Mouse (Mus musculus): ENCODE data around the gene Gm26741. TPM values are rescaled to one million over a fixed set of nuclear protein-coding genes. Genes with fewer than 3 reads are reported as not detected.
A peak's percentile ranks its signal among the peaks of the same experiment; 100 is the strongest.

The Gm26741 gene
- polyA plus RNA-seq, 1 experiment from 2014 or later = not detected

DNA sequence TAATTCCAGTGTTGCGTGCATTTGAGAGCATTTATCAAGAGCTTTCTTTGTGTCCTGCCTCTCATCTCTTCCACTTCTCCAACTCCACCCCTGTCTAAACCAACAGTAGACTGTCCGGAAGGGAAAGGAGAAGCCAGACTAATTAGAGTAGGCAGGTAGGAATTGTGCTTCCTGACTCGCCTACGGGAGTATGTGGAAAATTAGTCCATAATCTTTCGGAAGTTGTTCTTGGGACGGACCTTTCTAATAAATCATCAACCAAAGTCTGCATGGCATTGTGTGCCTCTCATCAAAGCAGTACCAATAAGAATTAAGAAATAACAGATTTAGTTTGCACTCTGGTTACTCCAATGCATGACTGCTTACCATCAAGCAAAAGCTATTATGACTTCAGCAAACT lies 24.5 kb downstream of the Gm26741 start:
- H3K4me3 ChIP-seq (ENCODE audit: low read depth, low read length) = peak overlapping the region; percentile 75
- no peaks in the 10 kb centered on the region for H3K27me3 ChIP-seq (replicated peaks; ENCODE audit: control insufficient read depth, insufficient read depth, low read length)
- WGBS = 62% methylated on average over 6 of the region's 6 CpGs
- 0 out of 2 replicates have a peak, but pooled peaks cover 12% of the 10 kb centered on the region for H3K4me1 ChIP-seq (replicated peaks; ENCODE audit: control insufficient read depth, insufficient read depth, low read length)
- no peak overlapping the region for H3K27ac ChIP-seq (ENCODE audit: low read depth)
- DNase-seq (ENCODE audit: low spot score) (no peak), ATAC-seq (replicated peaks; ENCODE audit: low FRiP score, low TSS enrichment, low read depth) (no peak)
- H3K9me3 ChIP-seq (ENCODE audit: control insufficient read depth, low read length) = no peaks in the 10 kb centered on the region
- peak overlapping the region; percentile 71 for H3K4me2 ChIP-seq (ENCODE audit: low read length)
- H3K9ac ChIP-seq (ENCODE audit: low read length) = no peak overlapping the region; the same call in 1 of the 2 replicates
- no peaks in the 10 kb centered on the region for H3K36me3 ChIP-seq (ENCODE audit: control insufficient read depth, insufficient read depth, low read length)

- ATAC-seq (replicated peaks; ENCODE audit: low FRiP score, low TSS enrichment, low read depth) (no peak), DNase-seq (ENCODE audit: low spot score) (no peak)
- H3K4me2 ChIP-seq (ENCODE audit: low read length) = no peak overlapping the region
- H3K4me1 ChIP-seq (replicated peaks; ENCODE audit: control insufficient read depth, insufficient read depth, low read length) = 0 out of 2 replicates have a peak, but pooled peaks cover 12% of the 10 kb centered on the region
- H3K27me3 ChIP-seq (replicated peaks; ENCODE audit: control insufficient read depth, insufficient read depth, low read length) = no peaks in the 10 kb centered on the region
- H3K4me3 ChIP-seq (ENCODE audit: low read depth, low read length) = no peak overlapping the region
- no peaks in the 10 kb centered on the region for H3K36me3 ChIP-seq (ENCODE audit: control insufficient read depth, insufficient read depth, low read length)
- H3K9me3 ChIP-seq (ENCODE audit: control insufficient read depth, low read length) = no peaks in the 10 kb centered on the region
- no peak overlapping the region for H3K27ac ChIP-seq (ENCODE audit: low read depth)
- H3K9ac ChIP-seq (ENCODE audit: low read length) = no peak overlapping the region
- 92% methylated on average over 1 of the region's 1 CpGs for WGBS
Measured at GRCm38 (mm10) chr10:52383522-52383921, 25.0 kb downstream of the Gm26741 start.

DNA sequence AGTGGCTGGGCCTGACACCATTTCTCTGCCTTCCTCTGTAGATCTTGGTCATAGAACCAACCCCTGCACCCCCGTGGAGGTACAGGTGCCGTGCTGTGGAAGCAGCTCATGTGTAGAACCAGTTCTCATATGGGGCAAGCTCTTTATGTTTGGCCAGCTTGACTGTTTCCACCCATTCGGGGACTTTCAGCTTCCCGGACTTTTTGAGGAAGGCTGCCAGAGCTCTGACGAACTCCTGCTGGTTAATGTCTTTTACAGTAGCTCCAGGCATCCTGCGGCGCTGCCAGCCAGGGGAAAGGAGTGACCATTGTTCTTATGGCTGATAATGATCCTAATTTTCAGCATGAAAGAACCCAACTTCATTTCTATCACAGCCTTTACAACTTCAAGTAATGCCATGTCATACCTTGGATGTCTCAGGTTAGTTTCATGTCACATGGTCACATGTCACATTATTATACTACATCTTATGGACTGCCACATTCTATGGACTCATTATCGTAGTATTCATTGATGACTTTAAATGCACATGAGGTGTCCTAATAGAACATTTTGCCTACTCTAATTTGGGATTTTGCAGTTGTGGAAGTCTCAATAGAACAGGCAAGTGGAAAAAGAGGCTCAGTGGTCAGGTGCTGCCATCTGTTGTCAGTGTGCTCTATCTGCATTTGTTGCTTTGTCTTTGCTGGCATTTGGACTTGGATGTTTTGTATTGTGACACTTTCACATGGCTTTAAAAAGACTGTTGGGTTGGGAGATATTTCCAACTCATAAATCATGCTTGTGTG lies 26.4 kb downstream of the Gm26741 start:
- DNase-seq (ENCODE audit: low spot score) = peak; percentile 62

DNA sequence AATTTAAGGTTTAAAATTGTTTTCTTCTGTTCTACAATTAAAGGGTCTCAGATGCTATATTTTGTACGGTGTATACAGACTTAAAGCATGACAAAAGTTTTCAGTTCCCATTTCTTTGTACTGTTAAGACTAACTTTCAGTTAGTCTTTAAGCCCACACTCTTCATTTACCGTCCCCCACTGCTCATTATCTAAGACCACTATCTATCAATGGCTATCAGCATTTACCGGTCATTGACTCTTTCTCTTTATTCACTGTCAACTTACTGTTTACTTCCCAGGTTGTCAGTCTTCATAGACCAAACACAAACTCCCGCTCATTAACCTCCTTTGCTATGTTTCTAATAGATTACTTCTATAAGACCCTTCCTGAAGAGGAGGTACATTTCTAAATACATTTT lies 28.6 kb downstream of the Gm26741 start:
- Histone ChIP-seq H3K27me3 (replicated peaks; ENCODE audit: control insufficient read depth, insufficient read depth, low read length) (no peaks in the 10 kb centered on the region), H3K4me2 (ENCODE audit: low read length) (no peak overlapping the region), H3K9me3 (ENCODE audit: control insufficient read depth, low read length) (no peaks in the 10 kb centered on the region), H3K9ac (ENCODE audit: low read length) (no peak overlapping the region), H3K36me3 (ENCODE audit: control insufficient read depth, insufficient read depth, low read length) (no peaks in the 10 kb centered on the region), H3K27ac (ENCODE audit: low read depth) (no peak overlapping the region), H3K4me3 (ENCODE audit: low read depth, low read length) (no peak overlapping the region), H3K4me1 (replicated peaks; ENCODE audit: control insufficient read depth, insufficient read depth, low read length) (0 out of 2 replicates have a peak, but pooled peaks cover 5% of the 10 kb centered on the region)
- DNase-seq (ENCODE audit: low spot score) (no peak), ATAC-seq (replicated peaks; ENCODE audit: low FRiP score, low TSS enrichment, low read depth) (no peak)
- 64% methylated on average over 4 of the region's 4 CpGs for WGBS

More for the DNA sequence above, 26.4 kb downstream of the Gm26741 start:
- no peak for ATAC-seq (replicated peaks; ENCODE audit: low FRiP score, low TSS enrichment, low read depth)
- H3K9ac ChIP-seq (ENCODE audit: low read length) = no peak overlapping the region
- no peaks in the 10 kb centered on the region for H3K36me3 ChIP-seq (ENCODE audit: control insufficient read depth, insufficient read depth, low read length)
- WGBS = 53% methylated on average over 8 of the region's 8 CpGs
- H3K27ac ChIP-seq (ENCODE audit: low read depth) = no peak overlapping the region
- no peaks in the 10 kb centered on the region for H3K9me3 ChIP-seq (ENCODE audit: control insufficient read depth, low read length)
- H3K4me1 ChIP-seq (replicated peaks; ENCODE audit: control insufficient read depth, insufficient read depth, low read length) = 0 out of 2 replicates have a peak, but pooled peaks cover 9% of the 10 kb centered on the region
- no peak overlapping the region for H3K4me3 ChIP-seq (ENCODE audit: low read depth, low read length)
- H3K4me2 ChIP-seq (ENCODE audit: low read length) = no peak overlapping the region
- no peaks in the 10 kb centered on the region for H3K27me3 ChIP-seq (replicated peaks; ENCODE audit: control insufficient read depth, insufficient read depth, low read length)

DNA sequence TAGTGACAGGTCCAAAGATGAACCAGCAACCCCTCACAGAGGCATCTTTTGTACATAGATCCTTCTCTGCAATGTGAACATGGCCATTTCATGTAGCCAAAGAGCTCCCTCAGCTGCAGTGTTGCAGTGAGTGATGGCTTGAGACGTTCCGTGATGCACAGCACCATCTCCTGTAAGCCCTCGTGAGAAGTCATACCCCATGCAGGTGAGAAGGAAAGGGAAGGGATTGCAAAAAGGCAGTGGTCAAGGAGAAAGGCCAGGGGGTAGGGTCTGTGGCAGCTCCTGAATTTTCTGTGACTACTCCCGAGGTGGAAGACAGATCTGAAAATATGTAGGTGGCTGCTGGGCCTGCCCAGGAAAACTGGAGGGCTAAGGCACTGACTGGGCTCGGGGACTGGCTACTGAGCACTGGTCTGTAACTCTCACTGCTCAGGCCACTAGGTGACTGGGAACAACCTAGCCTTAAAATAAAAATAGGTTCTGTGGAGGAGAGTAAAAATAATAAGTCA lies 30.4 kb downstream of the Gm26741 start, which contains the start of gene Nepn:
TSS of gene Nepn (plus strand) at position 51 of the 509 bp plus-strand sequence.
- Histone ChIP-seq H3K4me1 (replicated peaks; ENCODE audit: control insufficient read depth, insufficient read depth, low read length) (no peaks in the 10 kb centered on the region), H3K36me3 (ENCODE audit: control insufficient read depth, insufficient read depth, low read length) (no peaks in the 10 kb centered on the region), H3K4me3 (ENCODE audit: low read depth, low read length) (no peak within 1 kb of the TSS), H3K27ac (ENCODE audit: low read depth) (no peak within 1 kb of the TSS), H3K9me3 (ENCODE audit: control insufficient read depth, low read length) (no peaks in the 10 kb centered on the region), H3K27me3 (replicated peaks; ENCODE audit: control insufficient read depth, insufficient read depth, low read length) (no peaks in the 10 kb centered on the region), H3K9ac (ENCODE audit: low read length) (no peak within 1 kb of the TSS), H3K4me2 (ENCODE audit: low read length) (no peak within 1 kb of the TSS)
- no peak for DNase-seq (ENCODE audit: low spot score)
- no peak for ATAC-seq (replicated peaks; ENCODE audit: low FRiP score, low TSS enrichment, low read depth)
- 72% methylated on average over 5 of the region's 5 CpGs for WGBS

GRCm38 (mm10) chr10:52389438-52389837 lies 30.9 kb downstream of the Gm26741 start:
- no peak overlapping the region for H3K4me2 ChIP-seq (ENCODE audit: low read length)
- H3K9ac ChIP-seq (ENCODE audit: low read length) = no peak overlapping the region
- no peak overlapping the region for H3K27ac ChIP-seq (ENCODE audit: low read depth)
- WGBS = 80% methylated on average over 3 of the region's 3 CpGs
- H3K27me3 ChIP-seq (replicated peaks; ENCODE audit: control insufficient read depth, insufficient read depth, low read length) = no peaks in the 10 kb centered on the region
- H3K36me3 ChIP-seq (ENCODE audit: control insufficient read depth, insufficient read depth, low read length) = no peaks in the 10 kb centered on the region
- no peak overlapping the region for H3K4me3 ChIP-seq (ENCODE audit: low read depth, low read length)
- no peak for ATAC-seq (replicated peaks; ENCODE audit: low FRiP score, low TSS enrichment, low read depth)
- no peaks in the 10 kb centered on the region for H3K9me3 ChIP-seq (ENCODE audit: control insufficient read depth, low read length)
- H3K4me1 ChIP-seq (replicated peaks; ENCODE audit: control insufficient read depth, insufficient read depth, low read length) = no peaks in the 10 kb centered on the region
- no peak for DNase-seq (ENCODE audit: low spot score)

- Histone ChIP-seq H3K4me1 (replicated peaks; ENCODE audit: control insufficient read depth, insufficient read depth, low read length) (no peaks in the 10 kb centered on the region), H3K36me3 (ENCODE audit: control insufficient read depth, insufficient read depth, low read length) (no peaks in the 10 kb centered on the region), H3K9me3 (ENCODE audit: control insufficient read depth, low read length) (no peaks in the 10 kb centered on the region), H3K4me3 (ENCODE audit: low read depth, low read length) (no peak overlapping the region), H3K27me3 (replicated peaks; ENCODE audit: control insufficient read depth, insufficient read depth, low read length) (no peaks in the 10 kb centered on the region), H3K9ac (ENCODE audit: low read length) (no peak overlapping the region), H3K27ac (ENCODE audit: low read depth) (no peak overlapping the region), H3K4me2 (ENCODE audit: low read length) (no peak overlapping the region)
- 59% methylated on average over 2 of the region's 2 CpGs for WGBS
- DNase-seq (ENCODE audit: low spot score) = no peak
- ATAC-seq (replicated peaks; ENCODE audit: low FRiP score, low TSS enrichment, low read depth) = peak; percentile 43; the same call in 1 of the 2 replicates
Measured at GRCm38 (mm10) chr10:52391208-52391607, 32.6 kb downstream of the Gm26741 start.

DNA sequence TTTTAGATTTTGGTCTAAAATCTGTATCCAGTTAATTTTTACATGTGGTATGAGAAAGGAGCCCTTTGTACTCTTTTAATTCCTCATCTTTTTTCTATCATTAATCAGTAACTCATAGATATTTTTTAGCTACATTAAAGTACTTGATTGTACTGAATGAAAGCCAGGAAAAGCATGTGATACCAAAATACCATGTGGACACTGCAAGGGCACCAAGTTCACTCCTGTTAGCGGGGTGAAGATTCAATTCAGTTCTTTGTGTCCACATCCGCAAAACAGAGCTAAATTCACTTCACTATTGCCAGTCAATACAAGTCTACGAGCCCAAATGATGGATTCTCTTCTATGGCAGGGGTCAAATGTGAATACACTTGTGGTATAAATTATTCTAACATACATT lies 38.1 kb downstream of the Gm26741 start:
- H3K9me3 ChIP-seq (ENCODE audit: control insufficient read depth, low read length) = no peaks in the 10 kb centered on the region
- no peaks in the 10 kb centered on the region for H3K27me3 ChIP-seq (replicated peaks; ENCODE audit: control insufficient read depth, insufficient read depth, low read length)
- 88% methylated on average over 3 of the region's 3 CpGs for WGBS
- H3K9ac ChIP-seq (ENCODE audit: low read length) = no peak overlapping the region
- ATAC-seq (replicated peaks; ENCODE audit: low FRiP score, low TSS enrichment, low read depth) (no peak), DNase-seq (ENCODE audit: low spot score) (no peak)
- no peak overlapping the region for H3K4me2 ChIP-seq (ENCODE audit: low read length)
- no peaks in the 10 kb centered on the region for H3K4me1 ChIP-seq (replicated peaks; ENCODE audit: control insufficient read depth, insufficient read depth, low read length)
- H3K4me3 ChIP-seq (ENCODE audit: low read depth, low read length) = no peak overlapping the region
- H3K27ac ChIP-seq (ENCODE audit: low read depth) = no peak overlapping the region
- no peaks in the 10 kb centered on the region for H3K36me3 ChIP-seq (ENCODE audit: control insufficient read depth, insufficient read depth, low read length)

All from intestine, embryonic 14.5 days (tissue).